Mouse (Mus musculus) heart, embryonic 13.5 days (tissue): ENCODE data around the gene 1700037C18Rik. TPM values are rescaled to one million over a fixed set of nuclear protein-coding genes. Genes with fewer than 3 reads are reported as not detected.
"Not testable (repeated sequence)": the region's sequence is repeated elsewhere in the genome, so short reads cannot be mapped to it uniquely, and the experiment has no call there.

Experiments used
- ATAC-seq: fragments of 200-750 bp; cut with Nextera tagmentation; 2 replicates; pipeline ENCODE4 v1.8.0; 2017; ENCODE audit warnings: moderate TSS enrichment; ENCODE audit not compliant: insufficient number of reproducible peaks, low FRiP score, low TSS enrichment; ENCODE audit errors: extremely low read depth
- H3K27ac ChIP-seq: fragments of 300-500 bp; sonication (generic); replicated peaks from 2 replicates; pipeline ENCODE4 v1.5.1; 2015; ENCODE audit warnings: moderate library complexity, mild to moderate bottlenecking, inconsistent platforms
- H3K27me3 ChIP-seq: fragments of 300-500 bp; sonication (generic); replicated peaks from 2 replicates; pipeline ENCODE4 v1.6.1; 2015; ENCODE audit warnings: mild to moderate bottlenecking, inconsistent platforms
- H3K36me3 ChIP-seq: fragments of 300-500 bp; sonication (generic); 2 replicates; pipeline ENCODE4 v1.6.1; 2015; ENCODE audit warnings: mild to moderate bottlenecking, inconsistent platforms
- H3K4me1 ChIP-seq: fragments of 300-500 bp; sonication (generic); 2 replicates; pipeline ENCODE4 v1.6.1; 2015; ENCODE audit warnings: inconsistent platforms
- H3K4me2 ChIP-seq: fragments of 300-500 bp; sonication (generic); 2 replicates; pipeline ENCODE4 v1.6.1; 2015; ENCODE audit warnings: inconsistent platforms, mild to moderate bottlenecking, moderate library complexity
- H3K4me3 ChIP-seq: fragments of 300-500 bp; sonication (generic); 2 replicates; pipeline ENCODE4 v1.5.1; 2015; ENCODE audit warnings: moderate library complexity, mild to moderate bottlenecking, inconsistent platforms
- H3K9ac ChIP-seq: fragments of 300-500 bp; sonication (generic); 2 replicates; pipeline ENCODE4 v1.6.1; 2015; ENCODE audit warnings: inconsistent platforms, mild to moderate bottlenecking, moderate library complexity
- H3K9me3 ChIP-seq: fragments of 300-500 bp; sonication (generic); 2 replicates; pipeline ENCODE4 v1.6.1; 2016; ENCODE audit warnings: inconsistent platforms
- WGBS: fragments of 180-500 bp; shearing (Covaris S2); methylation state at CpG from one replicate; pipeline ENCODE4 v1.1.7; 2015; ENCODE audit warnings: mixed read lengths; 5-methylcytosine and 5-hydroxymethylcytosine counted together
- polyA plus RNA-seq: library from polyadenylated mRNA; unstranded; fragments of >200 nt; fragmentation: Nextera tagmentation; extraction: Ambion mirVana; gene quantifications from 2 replicates; pipeline ENCODE4 v1.2.1, GENCODE M21; 2015

The 1700037C18Rik gene
- polyA plus RNA-seq, 1 experiment from 2014 or later = 7.4 TPM

- Histone ChIP-seq H3K9me3 (no peaks in the 10 kb centered on the region), H3K4me2 (peak overlapping the region; percentile 94), H3K4me1 (peaks cover 22% of the 10 kb centered on the region), H3K27ac (peak overlapping the region; percentile 64), H3K4me3 (peak overlapping the region; percentile 68), H3K36me3 (peaks cover 35% of the 10 kb centered on the region), H3K9ac (peak overlapping the region; percentile 89), H3K27me3 (no peaks in the 10 kb centered on the region)
- ATAC-seq = no peak
- WGBS = 1% methylated on average over 16 of the region's 16 CpGs
Observed at GRCm38 (mm10) chr16:3871815-3872214, 36.7 kb downstream of the 1700037C18Rik start.

- 84% methylated on average over 4 of the region's 4 CpGs for WGBS
- H3K9me3 ChIP-seq = no peaks in the 10 kb centered on the region
- no peak overlapping the region for H3K27ac ChIP-seq
- no peak overlapping the region for H3K9ac ChIP-seq
- H3K4me1 ChIP-seq = no peaks in the 10 kb centered on the region
- H3K4me2 ChIP-seq = no peak overlapping the region
- no peak for ATAC-seq
- no peaks in the 10 kb centered on the region for H3K27me3 ChIP-seq
- no peak overlapping the region for H3K4me3 ChIP-seq
- H3K36me3 ChIP-seq = peaks cover 30% of the 10 kb centered on the region
Observed at GRCm38 (mm10) chr16:3859254-3859653, 49.2 kb downstream of the 1700037C18Rik start.

- H3K9me3 ChIP-seq = no peaks in the 10 kb centered on the region
- WGBS = 80% methylated on average over 1 of the region's 1 CpGs
Observed at GRCm38 (mm10) chr16:3855776-3856175, 52.7 kb downstream of the 1700037C18Rik start.

GRCm38 (mm10) chr16:3854437-3855182 lies 53.9 kb downstream of the 1700037C18Rik start:
- H3K27ac ChIP-seq = no peak overlapping the region
- H3K4me2 ChIP-seq = no peak overlapping the region
- H3K27me3 ChIP-seq = no peaks in the 10 kb centered on the region
- H3K9ac ChIP-seq = no peak overlapping the region
- 65% methylated on average over 11 of the region's 11 CpGs for WGBS
- H3K4me1 ChIP-seq = no peaks in the 10 kb centered on the region
- no peak for ATAC-seq
- no peaks in the 10 kb centered on the region for H3K36me3 ChIP-seq
- H3K9me3 ChIP-seq = no peaks in the 10 kb centered on the region
- no peak overlapping the region for H3K4me3 ChIP-seq

More at GRCm38 (mm10) chr16:3855776-3856175, 52.7 kb downstream of the 1700037C18Rik start:
- peaks cover 5% of the 10 kb centered on the region for H3K36me3 ChIP-seq
- no peak overlapping the region for H3K27ac ChIP-seq
- H3K4me1 ChIP-seq = no peaks in the 10 kb centered on the region
- H3K9ac ChIP-seq = no peak overlapping the region
- no peaks in the 10 kb centered on the region for H3K27me3 ChIP-seq
- no peak overlapping the region for H3K4me2 ChIP-seq
- no peak for ATAC-seq
- no peak overlapping the region for H3K4me3 ChIP-seq

DNA sequence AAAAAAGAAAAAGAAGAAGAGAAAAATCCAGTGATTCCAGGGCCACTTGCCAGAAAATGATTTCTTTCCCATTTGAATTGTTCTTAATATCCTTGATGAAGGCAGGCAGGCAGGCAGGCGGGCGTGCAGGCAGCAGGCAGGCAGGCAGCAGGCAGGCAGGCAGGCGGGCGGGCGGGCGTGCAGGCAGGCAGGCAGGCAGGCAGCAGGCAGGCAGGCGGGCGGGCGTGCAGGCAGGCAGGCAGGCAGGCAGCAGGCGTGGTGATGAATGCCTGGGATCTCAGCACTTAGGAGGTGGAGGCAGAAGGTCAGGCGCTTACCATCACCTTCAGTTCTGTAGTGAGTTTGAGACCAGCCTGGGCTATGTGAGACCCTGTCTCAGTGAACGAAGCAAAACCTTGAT lies 55.9 kb downstream of the 1700037C18Rik start:
- WGBS = 34% methylated on average over 12 of the region's 12 CpGs
- ATAC-seq = no peak
- H3K4me2 ChIP-seq = no peak overlapping the region

GRCm38 (mm10) chr16:3851301-3851700 lies 57.2 kb downstream of the 1700037C18Rik start:
- H3K27me3 ChIP-seq, H3K9ac ChIP-seq, H3K4me3 ChIP-seq, H3K4me2 ChIP-seq, ATAC-seq, H3K27ac ChIP-seq, H3K36me3 ChIP-seq, H3K9me3 ChIP-seq: not testable (repeated sequence)
- 88% methylated on average over 13 of the region's 13 CpGs for WGBS
- peaks cover 11% of the 10 kb centered on the region for H3K4me1 ChIP-seq

More for the DNA sequence above, 55.9 kb downstream of the 1700037C18Rik start:
- H3K27ac ChIP-seq = no peak overlapping the region
- no peaks in the 10 kb centered on the region for H3K27me3 ChIP-seq
- H3K9ac ChIP-seq = no peak overlapping the region; the same call in 1 of the 2 replicates
- H3K4me1 ChIP-seq = peaks cover 6% of the 10 kb centered on the region
- no peaks in the 10 kb centered on the region for H3K36me3 ChIP-seq
- H3K9me3 ChIP-seq = no peaks in the 10 kb centered on the region
- no peak overlapping the region for H3K4me3 ChIP-seq

DNA sequence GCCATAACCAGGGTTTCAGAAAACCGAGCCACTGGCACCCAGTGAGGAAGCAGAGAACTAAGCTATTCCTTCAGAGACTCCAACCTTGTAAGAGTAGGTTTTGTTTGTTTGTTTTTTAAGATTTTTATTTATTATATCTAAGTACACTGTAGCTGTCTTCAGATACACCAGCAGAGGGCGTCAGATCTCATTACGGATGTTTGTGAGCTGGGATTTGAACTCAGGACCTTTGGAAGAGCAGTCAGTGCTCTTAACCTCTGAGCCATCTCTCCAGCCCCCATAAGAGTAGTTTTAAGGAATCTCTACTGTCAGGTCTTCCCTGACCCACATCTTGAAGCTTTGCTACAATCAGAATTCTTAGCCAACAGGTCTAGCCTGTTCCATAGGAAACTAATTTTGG lies 60.1 kb downstream of the 1700037C18Rik start:
- Histone ChIP-seq H3K4me3 (no peak overlapping the region), H3K4me1 (peaks cover 11% of the 10 kb centered on the region), H3K9ac (no peak overlapping the region), H3K27me3 (no peaks in the 10 kb centered on the region), H3K36me3 (no peaks in the 10 kb centered on the region), H3K4me2 (no peak overlapping the region), H3K27ac (no peak overlapping the region), H3K9me3 (no peaks in the 10 kb centered on the region)
- WGBS = 70% methylated on average over 3 of the region's 3 CpGs
- no peak for ATAC-seq

- H3K4me1 ChIP-seq = peaks cover 11% of the 10 kb centered on the region
- H3K27me3 ChIP-seq = no peaks in the 10 kb centered on the region
- H3K4me3 ChIP-seq = peak overlapping the region; percentile 68
- no peak overlapping the region for H3K27ac ChIP-seq
- H3K36me3 ChIP-seq = no peaks in the 10 kb centered on the region
- peak overlapping the region; percentile 79 for H3K4me2 ChIP-seq
- peak overlapping the region; percentile 82 for H3K9ac ChIP-seq
- WGBS = 44% methylated on average over 4 of the region's 4 CpGs
- no peak for ATAC-seq
- H3K9me3 ChIP-seq = no peaks in the 10 kb centered on the region
Observed at GRCm38 (mm10) chr16:3847871-3848270, 60.6 kb downstream of the 1700037C18Rik start.

DNA sequence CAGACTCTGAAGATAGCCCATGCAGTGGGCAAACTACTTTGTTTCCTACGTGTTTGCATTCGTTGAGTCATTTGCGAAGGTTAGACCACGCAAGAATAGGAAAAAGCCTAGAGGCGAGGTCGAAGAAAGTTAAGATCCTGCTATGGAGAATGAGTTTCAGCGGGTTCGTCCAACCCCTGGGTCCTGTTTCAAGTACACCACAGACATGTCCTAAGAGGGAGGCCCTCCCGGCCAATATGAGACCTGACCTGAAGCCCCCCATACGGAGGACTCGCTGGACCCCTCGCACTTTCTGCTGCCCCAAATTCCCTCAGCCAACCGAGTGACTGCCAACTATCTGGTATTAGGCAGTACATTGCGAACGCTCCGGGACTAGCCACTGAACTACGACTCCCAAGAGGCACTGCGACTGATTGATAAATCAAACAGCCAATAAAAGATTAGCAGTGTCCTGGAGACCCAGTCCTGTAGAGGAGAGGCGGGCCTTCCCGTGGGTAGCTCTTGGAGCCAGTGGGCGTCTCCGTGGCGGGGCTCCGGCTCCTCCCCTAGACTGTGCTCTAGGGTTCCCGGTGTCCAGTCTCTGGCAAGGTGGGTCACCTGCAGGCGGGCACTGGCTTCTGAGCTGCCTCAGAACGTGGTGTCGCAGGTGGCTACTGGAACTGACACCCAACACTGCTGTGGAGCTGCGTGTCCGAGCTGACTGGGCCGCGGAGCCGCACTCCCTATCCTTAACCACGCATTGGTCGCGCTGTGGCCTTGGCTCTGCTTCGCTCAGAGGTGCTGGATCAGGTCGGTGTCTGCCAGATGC lies 61.6 kb downstream of the 1700037C18Rik start, which contains the start of gene Zfp174:
Gene Zfp174, plus strand, starts transcription at position 558 of the 808 bp plus-strand sequence.
- H3K9ac ChIP-seq = peak within 1 kb of the TSS; percentile 82
- peak within 1 kb of the TSS; percentile 79 for H3K4me2 ChIP-seq
- H3K27me3 ChIP-seq = no peaks in the 10 kb centered on the region
- peaks cover 11% of the 10 kb centered on the region for H3K4me1 ChIP-seq
- peak; percentile 100 for ATAC-seq
- H3K27ac ChIP-seq = no peak within 1 kb of the TSS
- no peaks in the 10 kb centered on the region for H3K36me3 ChIP-seq
- peak within 1 kb of the TSS; percentile 68 for H3K4me3 ChIP-seq
- H3K9me3 ChIP-seq = no peaks in the 10 kb centered on the region
- 3% methylated on average over 38 of the region's 38 CpGs for WGBS
